Mouse (Mus musculus) layer of hippocampus, adult 8-10 months (tissue): ENCODE measurements around the gene Plekhh3. TPM values are rescaled to one million over a fixed set of nuclear protein-coding genes. Genes with fewer than 3 reads are reported as not detected.
"Not testable (repeated sequence)": the region's sequence is repeated elsewhere in the genome, so short reads cannot be mapped to it uniquely, and the experiment has no call there.

Source experiments
- DNase-seq, 2 experiments: peaks; one replicate each; pipeline ENCODE4 v3.0.0; 2022; ENCODE audit warnings: low spot score in 2 of 2
- microRNA-seq, 2 experiments: library from miRNA; unstranded; fragments of <30 nt; microRNA quantifications; one replicate each; pipeline ENCODE4 v1.2.0; 2022
- total RNA-seq, 4 experiments: library from RNA; stranded (reverse); gene quantifications; 2 replicates each; pipeline ENCODE4 v1.2.4; 2022

The Plekhh3 gene
- total RNA-seq, 4 experiments from 2014 or later = 13.6 to 16.9 (median 15.6) TPM

GRCm38 (mm10) chr11:101124494-101124893, 46.7 kb downstream of the Plekhh3 start:
- not testable (repeated sequence) for DNase-seq

GRCm38 (mm10) chr11:101120545-101121188, 50.5 kb downstream of the Plekhh3 start:
- no peak for DNase-seq

GRCm38 (mm10) chr11:101119761-101120544, 51.2 kb downstream of the Plekhh3 start, which contains the start of the genes Retreg3 and Tubg1:
Gene Retreg3, minus strand, starts transcription at chr11:101119893.
Gene Tubg1, plus strand, starts transcription at chr11:101119938.
- DNase-seq = peak; percentile 97 to 99

GRCm38 (mm10) chr11:101119131-101119760, 51.9 kb downstream of the Plekhh3 start:
- DNase-seq = no peak

- no peak for DNase-seq
Observed at GRCm38 (mm10) chr11:101118105-101118504, 53.0 kb downstream of the Plekhh3 start.

- DNase-seq = no peak
Observed at GRCm38 (mm10) chr11:101115564-101115963, 55.6 kb downstream of the Plekhh3 start.

Small RNA genes within 50 kb of the gene (microRNA-seq; reads per million reads assigned to microRNA genes)
- 0 reads per million in 2 experiments for gene Gm27626

Other genes starting within 250 kb of the Plekhh3 start
- 10 to 100 TPM; 42.9 to 75.3 (median 52.9) TPM for gene Stat3, start 231.8 kb downstream of the Plekhh3 start, total RNA-seq
- gene Cavin1, start 200.5 kb downstream of the Plekhh3 start, total RNA-seq = 10 to 100 TPM; 15.4 to 22.1 (median 18.9) TPM
- 100 to 1,000 TPM; 402 to 498 (median 457) TPM for gene Atp6v0a1, start 161.9 kb downstream of the Plekhh3 start, total RNA-seq
- 10 to 100 TPM in 2 of 4 experiments, 1 to 10 TPM in 2; 7.3 to 22.9 (median 15.2) TPM for gene Naglu, start 101.3 kb downstream of the Plekhh3 start, total RNA-seq
- gene Hsd17b1, start 92.9 kb downstream of the Plekhh3 start, total RNA-seq = 1 to 10 TPM in 3 of 4 experiments, under 1 TPM in 1; 0.83 to 1.4 (median 1.2) TPM
- gene Coasy, start 88.8 kb downstream of the Plekhh3 start, total RNA-seq = 10 to 100 TPM; 24.5 to 29.1 (median 27.6) TPM
- gene Mlx, start 84.1 kb downstream of the Plekhh3 start, total RNA-seq = 10 to 100 TPM; 36.2 to 41.6 (median 39.6) TPM
- 1 to 10 TPM; 2.5 to 5.4 (median 3.9) TPM for gene Psmc3ip, start 75.9 kb downstream of the Plekhh3 start, total RNA-seq
- gene Retreg3, start 51.5 kb downstream of the Plekhh3 start, total RNA-seq = 10 to 100 TPM; 51.3 to 53.1 (median 52.4) TPM
- gene Tubg1, start 51.4 kb downstream of the Plekhh3 start, total RNA-seq = 10 to 100 TPM; 39.8 to 43.9 (median 43.3) TPM
- 10 to 100 TPM; 32.9 to 43.5 (median 38.2) TPM for gene Tubg2, start 15.4 kb downstream of the Plekhh3 start, total RNA-seq
- gene Cntnap1, start 828 bp downstream of the Plekhh3 start, total RNA-seq = 100 to 1,000 TPM; 157 to 185 (median 168) TPM
- gene Ccr10, start 4.1 kb upstream of the Plekhh3 start, total RNA-seq = under 1 TPM; 0.31 to 0.50 (median 0.35) TPM
- 10 to 100 TPM; 63.5 to 88.1 (median 77.5) TPM for gene Ezh1, start 55.1 kb upstream of the Plekhh3 start, total RNA-seq
- 10 to 100 TPM; 54.2 to 66.0 (median 64.6) TPM for gene Ramp2, start 74.7 kb upstream of the Plekhh3 start, total RNA-seq
- 10 to 100 TPM; 59.1 to 76.6 (median 65.5) TPM for gene Vps25, start 82.4 kb upstream of the Plekhh3 start, total RNA-seq
- gene Wnk4, start 89.2 kb upstream of the Plekhh3 start, total RNA-seq = 10 to 100 TPM in 3 of 4 experiments, 1 to 10 TPM in 1; 9.0 to 11.6 (median 10.9) TPM
- gene Cntd1, start 107.7 kb upstream of the Plekhh3 start, total RNA-seq = 1 to 10 TPM in 1 of 4 experiments, under 1 TPM in 3; 0.16 to 1.4 (median 0.52) TPM
- 10 to 100 TPM; 90.3 to 98.9 (median 91.4) TPM for gene Coa3, start 107.8 kb upstream of the Plekhh3 start, total RNA-seq
- gene Becn1, start 130.9 kb upstream of the Plekhh3 start, total RNA-seq = 100 to 1,000 TPM; 167 to 224 (median 191) TPM
- 100 to 1,000 TPM; 110 to 129 (median 117) TPM for gene Psme3, start 144.9 kb upstream of the Plekhh3 start, total RNA-seq
- gene Aoc2, start 153.7 kb upstream of the Plekhh3 start, total RNA-seq = 1 to 10 TPM; 5.1 to 9.9 (median 7.4) TPM
- 1 to 10 TPM in 1 of 4 experiments, under 1 TPM in 3; 0.57 to 1.1 (median 0.78) TPM for gene Aoc3, start 159.3 kb upstream of the Plekhh3 start, total RNA-seq
- gene G6pc, start 196.2 kb upstream of the Plekhh3 start, total RNA-seq = not detected
- 10 to 100 TPM; 47.6 to 54.3 (median 48.9) TPM for gene Aarsd1, start 246.3 kb upstream of the Plekhh3 start, total RNA-seq